Mouse (Mus musculus) liver, embryonic 14.5 days (tissue): ENCODE data around the gene Lamb3.

Experiments
- CTCF ChIP-seq: IDR thresholded peaks from 2 replicates; pipeline ENCODE4 v1.5.1; 2016; ENCODE audit warnings: antibody characterized with exemption, low read depth, control low read depth
- EP300 ChIP-seq: IDR thresholded peaks from 2 replicates; pipeline ENCODE4 v1.6.1; 2016; ENCODE audit warnings: antibody characterized with exemption, low read depth

GRCm38 (mm10) chr1:193242863-193243262 is 35.4 kb downstream of the Lamb3 start:
- TF ChIP-seq CTCF (no peak), EP300 (no peak)
